ENCODE assay signal across 8 mouse cellular contexts in the genomic region with DNA sequence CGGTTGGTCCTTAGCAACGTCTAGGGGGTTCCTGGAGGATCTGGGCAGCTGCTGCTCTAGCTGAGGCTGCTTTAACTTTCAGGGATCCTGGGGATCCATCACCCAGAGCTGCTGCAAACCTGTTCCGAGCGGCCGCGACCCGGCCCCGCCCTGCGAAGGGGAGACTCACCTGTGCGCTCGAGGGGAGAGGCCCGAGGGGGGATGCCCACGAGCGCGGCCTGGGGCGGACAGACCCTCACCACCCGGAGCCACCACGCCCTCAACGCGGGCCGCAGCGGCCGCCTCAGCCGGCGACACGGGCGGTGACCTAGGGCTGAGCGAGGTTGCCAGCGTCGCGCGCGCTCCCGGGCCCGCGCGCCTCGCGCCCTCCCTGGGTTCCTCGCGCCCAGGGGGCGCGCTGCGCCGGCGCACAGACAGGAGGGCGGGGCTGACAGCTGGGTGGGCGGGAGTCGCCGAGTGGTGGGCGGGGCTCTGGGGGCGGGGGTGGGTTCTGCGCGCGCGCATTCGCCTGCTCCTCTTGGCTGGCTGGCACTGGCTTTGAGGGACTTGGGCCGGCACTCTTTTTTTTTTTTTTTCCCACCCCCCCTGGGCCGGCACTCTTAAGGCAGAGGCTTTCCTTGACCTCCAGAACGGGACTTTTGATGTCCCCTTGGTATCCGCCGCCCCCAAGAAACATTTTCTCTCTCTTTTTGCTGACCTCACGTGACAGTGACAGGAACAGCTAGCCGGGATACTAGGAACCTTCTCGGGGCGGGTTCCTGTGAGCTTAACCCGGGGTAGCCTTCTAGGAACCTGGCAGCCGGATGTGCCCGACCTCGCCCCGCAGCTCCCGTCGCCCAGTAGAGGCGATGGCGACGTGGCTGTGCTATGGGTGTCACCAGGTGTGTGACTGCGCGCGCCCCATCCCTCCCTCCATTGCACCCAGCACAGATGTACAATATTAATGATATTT. TPM values are rescaled to one million over a fixed set of nuclear protein-coding genes. Genes with fewer than 3 reads are reported as not detected.
DNase-seq lines count a peak whose midpoint lies in the region; ATAC-seq and TF ChIP-seq lines count a peak whose summit lies in the region.

A gene (minus strand): TSS at position 411 of the 952 bp plus-strand sequence.

- peaks cover 69% of the 10 kb centered on the region for H3K4me1 ChIP-seq in E14TG2a.4 (replicated peaks; ENCODE audit: low read depth, low read length)
- H3K4me1 ChIP-seq in forebrain, embryonic 10.5 days = peaks cover 31% of the 10 kb centered on the region
- H3K4me1 ChIP-seq in heart, embryonic 14.5 days (ENCODE audit: control insufficient read depth in 2 of 2, insufficient read depth in 2 of 2, low read length in 2 of 2) = peaks cover 6% of the 10 kb centered on the region in 2 experiments; a peak in 2 of 4 replicates
- peaks cover 69% of the 10 kb centered on the region for H3K4me1 ChIP-seq in liver, embryonic 15.5 days (replicated peaks)
- peaks cover 3% of the 10 kb centered on the region; the same call in 1 of the 2 replicates for H3K4me1 ChIP-seq in neural tube, embryonic 11.5 days (ENCODE audit: control insufficient read depth, insufficient read depth, low read length)
- H3K4me1 ChIP-seq in stomach, embryonic 16.5 days (ENCODE audit: control insufficient read depth, insufficient read depth, low read length) = peaks cover 5% of the 10 kb centered on the region

- no peak for TF ChIP-seq CTCF in E14TG2a.4 (conservative IDR thresholded peaks at IDR 0.05; ENCODE audit: low read length)

- under 1% methylated on average over 75 of the region's 79 CpGs for WGBS in forebrain, embryonic 10.5 days
- WGBS in heart, embryonic 14.5 days = under 1% methylated on average over 73 of the region's 79 CpGs
- under 1% methylated on average over 76 of the region's 79 CpGs for WGBS in liver, embryonic 15.5 days (ENCODE audit: insufficient replicate concordance)
- WGBS in neural tube, embryonic 11.5 days = under 1% methylated on average over 72 of the region's 79 CpGs
- WGBS in stomach, embryonic 16.5 days = under 1% methylated on average over 70 of the region's 79 CpGs

- H3K9me3 ChIP-seq in E14TG2a.4 (ENCODE audit: low read length) = no peaks in the 10 kb centered on the region
- no peaks in the 10 kb centered on the region for H3K9me3 ChIP-seq in forebrain, embryonic 10.5 days
- no peaks in the 10 kb centered on the region for H3K9me3 ChIP-seq in heart, embryonic 14.5 days (ENCODE audit: control insufficient read depth, low read length)
- no peaks in the 10 kb centered on the region for H3K9me3 ChIP-seq in liver, embryonic 15.5 days (replicated peaks)
- no peaks in the 10 kb centered on the region for H3K9me3 ChIP-seq in neural tube, embryonic 11.5 days (ENCODE audit: control insufficient read depth, low read length)
- no peaks in the 10 kb centered on the region for H3K9me3 ChIP-seq in stomach, embryonic 16.5 days (replicated peaks; ENCODE audit: control insufficient read depth, low read length)

- peak within 1 kb of the TSS; percentile 92 for H3K4me3 ChIP-seq in E14TG2a.4 (replicated peaks; ENCODE audit: low read length)
- peak within 1 kb of the TSS; percentile 82 for H3K4me3 ChIP-seq in forebrain, embryonic 10.5 days
- peak within 1 kb of the TSS; percentile 66 to 74 for H3K4me3 ChIP-seq in heart, embryonic 14.5 days (ENCODE audit: control insufficient read depth in 1 of 2, insufficient read depth in 1 of 2, low read depth in 1 of 2, low read length in 2 of 2)
- H3K4me3 ChIP-seq in liver, embryonic 15.5 days (replicated peaks) = peak within 1 kb of the TSS; percentile 78
- peak within 1 kb of the TSS; percentile 63 for H3K4me3 ChIP-seq in neural tube, embryonic 11.5 days (ENCODE audit: low read depth, low read length)
- peak within 1 kb of the TSS; percentile 81 for H3K4me3 ChIP-seq in stomach, embryonic 16.5 days (replicated peaks; ENCODE audit: low read length)

- peaks cover 17% of the 10 kb centered on the region; the same call in 1 of the 2 replicates for H3K36me3 ChIP-seq in E14TG2a.4 (ENCODE audit: insufficient read depth, low read length)
- no peaks in the 10 kb centered on the region for H3K36me3 ChIP-seq in forebrain, embryonic 10.5 days (replicated peaks)
- H3K36me3 ChIP-seq in heart, embryonic 14.5 days (ENCODE audit: control insufficient read depth, insufficient read depth, low read length) = no peaks in the 10 kb centered on the region
- H3K36me3 ChIP-seq in liver, embryonic 15.5 days (replicated peaks) = no peaks in the 10 kb centered on the region
- H3K36me3 ChIP-seq in neural tube, embryonic 11.5 days (ENCODE audit: control insufficient read depth, insufficient read depth, low read length) = no peaks in the 10 kb centered on the region
- no peaks in the 10 kb centered on the region for H3K36me3 ChIP-seq in stomach, embryonic 16.5 days (ENCODE audit: control insufficient read depth, insufficient read depth, low read length)

- ATAC-seq in heart, embryonic 14.5 days (ENCODE audit: insufficient number of reproducible peaks, insufficient read depth, low FRiP score, low read depth) = peak; percentile 81
- peak; percentile 91 for ATAC-seq in liver, embryonic 15.5 days (ENCODE audit: insufficient read depth)
- peak; percentile 75 for ATAC-seq in neural tube, embryonic 11.5 days (ENCODE audit: insufficient read depth, low FRiP score, low TSS enrichment)
- peak; percentile 89 for ATAC-seq in stomach, embryonic 16.5 days (ENCODE audit: insufficient read depth, low FRiP score)

- H3K27me3 ChIP-seq in E14TG2a.4 (ENCODE audit: insufficient read depth, low read length) = no peaks in the 10 kb centered on the region
- peaks cover 21% of the 10 kb centered on the region for H3K27me3 ChIP-seq in forebrain, embryonic 10.5 days (ENCODE audit: poor library complexity, severe bottlenecking)
- no peaks in the 10 kb centered on the region for H3K27me3 ChIP-seq in heart, embryonic 14.5 days (ENCODE audit: control insufficient read depth, insufficient read depth, low read length)
- H3K27me3 ChIP-seq in liver, embryonic 15.5 days = no peaks in the 10 kb centered on the region
- no peaks in the 10 kb centered on the region for H3K27me3 ChIP-seq in neural tube, embryonic 11.5 days (ENCODE audit: control insufficient read depth, insufficient read depth, low read length)
- H3K27me3 ChIP-seq in stomach, embryonic 16.5 days (ENCODE audit: control insufficient read depth, insufficient read depth, low read length) = no peaks in the 10 kb centered on the region

- peak within 1 kb of the TSS; percentile 98 for H3K4me2 ChIP-seq in heart, embryonic 14.5 days (ENCODE audit: low read length)
- H3K4me2 ChIP-seq in liver, embryonic 15.5 days = peak within 1 kb of the TSS; percentile 98
- H3K4me2 ChIP-seq in neural tube, embryonic 11.5 days (ENCODE audit: low read depth) = peak within 1 kb of the TSS; percentile 93
- peak within 1 kb of the TSS; percentile 88 for H3K4me2 ChIP-seq in stomach, embryonic 16.5 days (ENCODE audit: low read depth, low read length)

- peak within 1 kb of the TSS; percentile 86 for H3K9ac ChIP-seq in heart, embryonic 14.5 days (ENCODE audit: low read length)
- H3K9ac ChIP-seq in liver, embryonic 15.5 days = peak within 1 kb of the TSS; percentile 79
- H3K9ac ChIP-seq in neural tube, embryonic 11.5 days (ENCODE audit: low read length) = peak within 1 kb of the TSS; percentile 83
- peak within 1 kb of the TSS; percentile 88 for H3K9ac ChIP-seq in stomach, embryonic 16.5 days (ENCODE audit: low read length)

- peak within 1 kb of the TSS; percentile 89 for H3K27ac ChIP-seq in forebrain, embryonic 10.5 days
- H3K27ac ChIP-seq in heart, embryonic 14.5 days (replicated peaks in 1 of 2; ENCODE audit: control insufficient read depth in 1 of 2, insufficient read depth in 1 of 2, low read depth in 2 of 2, low read length in 2 of 2) = peak within 1 kb of the TSS in 1 of 2 experiments; percentile 59; a peak in 3 of 4 replicates
- H3K27ac ChIP-seq in liver, embryonic 15.5 days (replicated peaks) = peak within 1 kb of the TSS; percentile 90
- H3K27ac ChIP-seq in neural tube, embryonic 11.5 days (ENCODE audit: low read depth, low read length) = no peak within 1 kb of the TSS
- peak within 1 kb of the TSS; percentile 72 for H3K27ac ChIP-seq in stomach, embryonic 16.5 days (ENCODE audit: low read length)

- peak; percentile 56 for DNase-seq in c-Kit-positive CD71-negative TER-119-negative erythroid progenitor cells, embryonic 14.5 days (ENCODE audit: low read depth)
- peak; percentile 89 for DNase-seq in forebrain, embryonic 10.5 days (ENCODE audit: extremely low spot score, low spot score)
- DNase-seq in kidney, postnatal 14 days = peak; percentile 92
- peak; percentile 90 for DNase-seq in neural tube, embryonic 11.5 days (ENCODE audit: low spot score)

RNA-seq across cellular contexts. Expression of the gene that starts here (rescaled TPM):
- polyA plus RNA-seq in forebrain, embryonic 10.5 days (2016; fragmentation: Nextera tagmentation; extraction: Ambion mirVana) = 10.4 and 10.7 TPM in 2 replicates
- polyA plus RNA-seq in heart, embryonic 14.5 days (2014; fragmentation: Nextera tagmentation; extraction: Ambion mirVana) = 9.2 and 10.8 TPM in 2 replicates
- polyA plus RNA-seq in liver, embryonic 15.5 days (2015; fragmentation: Nextera tagmentation; extraction: Ambion mirVana) = 3.1 and 3.4 TPM in 2 replicates
- 12.5 and 13.0 TPM in 2 replicates for polyA plus RNA-seq in neural tube, embryonic 11.5 days (2014; fragmentation: Nextera tagmentation; extraction: Ambion mirVana)
- 15.0 and 18.0 TPM in 2 replicates for polyA plus RNA-seq in stomach, embryonic 16.5 days (2015; fragmentation: Nextera tagmentation; extraction: Ambion mirVana)
